Mouse (Mus musculus) limb, embryonic 13.5 days (tissue): Measurements from ENCODE around the gene Dock10. TPM values are rescaled to one million over a fixed set of nuclear protein-coding genes. Genes with fewer than 3 reads are reported as not detected.

Experiments used
- ATAC-seq: fragments of 200-750 bp; cut with Nextera tagmentation; 2 replicates; pipeline ENCODE4 v1.8.0; 2017; ENCODE audit warnings: low read depth, moderate number of reproducible peaks, moderate TSS enrichment; ENCODE audit not compliant: low FRiP score
- H3K27ac ChIP-seq: fragments of 300-500 bp; sonication (generic); 2 replicates; pipeline ENCODE4 v1.5.1; 2015; ENCODE audit warnings: inconsistent platforms, mild to moderate bottlenecking, moderate library complexity
- H3K27me3 ChIP-seq: fragments of 300-500 bp; sonication (generic); 2 replicates; pipeline ENCODE4 v1.6.1; 2015; ENCODE audit warnings: mild to moderate bottlenecking, inconsistent platforms
- H3K36me3 ChIP-seq: fragments of 300-500 bp; sonication (generic); 2 replicates; pipeline ENCODE4 v1.6.1; 2015; ENCODE audit warnings: inconsistent platforms, mild to moderate bottlenecking, moderate library complexity
- H3K4me1 ChIP-seq: fragments of 300-500 bp; sonication (generic); 2 replicates; pipeline ENCODE4 v1.6.1; 2015; ENCODE audit warnings: inconsistent platforms
- H3K4me2 ChIP-seq: fragments of 300-500 bp; sonication (generic); replicated peaks from 2 replicates; pipeline ENCODE4 v1.6.1; 2015; ENCODE audit warnings: inconsistent platforms, mild to moderate bottlenecking, moderate library complexity
- H3K4me3 ChIP-seq: fragments of 300-500 bp; sonication (generic); 2 replicates; pipeline ENCODE4 v1.5.1; 2015; ENCODE audit warnings: moderate library complexity, mild to moderate bottlenecking, inconsistent platforms
- H3K9ac ChIP-seq: fragments of 300-500 bp; sonication (generic); 2 replicates; pipeline ENCODE4 v1.6.1; 2015; ENCODE audit warnings: mild to moderate bottlenecking, inconsistent platforms
- H3K9me3 ChIP-seq: fragments of 300-500 bp; sonication (generic); 2 replicates; pipeline ENCODE4 v1.6.1; 2016; ENCODE audit warnings: inconsistent platforms
- WGBS: fragments of 180-500 bp; shearing (Covaris S2); methylation state at CpG from one replicate; pipeline ENCODE4 v1.1.7; 2015; 5-methylcytosine and 5-hydroxymethylcytosine counted together
- polyA plus RNA-seq: library from polyadenylated mRNA; unstranded; fragments of >200 nt; fragmentation: Nextera tagmentation; extraction: Ambion mirVana; gene quantifications from 2 replicates; pipeline ENCODE4 v1.2.1, GENCODE M21; 2015

The Dock10 gene
- polyA plus RNA-seq, 1 experiment from 2014 or later: 4.4 TPM

GRCm38 (mm10) chr1:80721181-80721580 lies 37.1 kb downstream of the Dock10 start:
- no peaks in the 10 kb centered on the region for H3K4me1 ChIP-seq
- no peaks in the 10 kb centered on the region for H3K27me3 ChIP-seq
- ATAC-seq: no peak
- WGBS: 90% methylated on average over 2 of the region's 2 CpGs
- H3K4me2 ChIP-seq: no peak overlapping the region
- H3K9ac ChIP-seq: no peak overlapping the region
- H3K36me3 ChIP-seq: no peaks in the 10 kb centered on the region
- H3K4me3 ChIP-seq: no peak overlapping the region
- H3K27ac ChIP-seq: no peak overlapping the region
- no peaks in the 10 kb centered on the region for H3K9me3 ChIP-seq

GRCm38 (mm10) chr1:80720146-80720545 lies 38.2 kb downstream of the Dock10 start:
- Histone ChIP-seq H3K36me3 (no peaks in the 10 kb centered on the region), H3K4me1 (no peaks in the 10 kb centered on the region), H3K4me3 (no peak overlapping the region), H3K27me3 (no peaks in the 10 kb centered on the region), H3K4me2 (no peak overlapping the region), H3K27ac (no peak overlapping the region), H3K9me3 (no peaks in the 10 kb centered on the region), H3K9ac (no peak overlapping the region)
- no peak for ATAC-seq

- WGBS: 83% methylated on average over 6 of the region's 6 CpGs
- Histone ChIP-seq H3K27me3 (no peaks in the 10 kb centered on the region), H3K9ac (no peak overlapping the region), H3K9me3 (no peaks in the 10 kb centered on the region), H3K4me2 (no peak overlapping the region), H3K27ac (no peak overlapping the region), H3K36me3 (no peaks in the 10 kb centered on the region), H3K4me1 (no peaks in the 10 kb centered on the region), H3K4me3 (no peak overlapping the region)
- ATAC-seq: no peak
These were observed 38.9 kb downstream of the Dock10 start for GRCm38 (mm10) chr1:80719436-80719835.

GRCm38 (mm10) chr1:80718666-80719065 lies 39.7 kb downstream of the Dock10 start:
- Histone ChIP-seq H3K4me2 (no peak overlapping the region), H3K9me3 (no peaks in the 10 kb centered on the region), H3K27me3 (no peaks in the 10 kb centered on the region), H3K4me1 (no peaks in the 10 kb centered on the region), H3K36me3 (no peaks in the 10 kb centered on the region), H3K27ac (no peak overlapping the region), H3K4me3 (no peak overlapping the region), H3K9ac (no peak overlapping the region)
- WGBS: 71% methylated on average over 1 of the region's 1 CpGs
- ATAC-seq: no peak

- Histone ChIP-seq H3K27ac (no peak overlapping the region), H3K4me1 (peaks cover 3% of the 10 kb centered on the region), H3K4me2 (no peak overlapping the region), H3K4me3 (no peak overlapping the region), H3K9me3 (no peaks in the 10 kb centered on the region), H3K36me3 (no peaks in the 10 kb centered on the region), H3K9ac (no peak overlapping the region), H3K27me3 (no peaks in the 10 kb centered on the region)
- 70% methylated on average over 3 of the region's 3 CpGs for WGBS
- no peak for ATAC-seq
These were observed 42.4 kb downstream of the Dock10 start for GRCm38 (mm10) chr1:80715917-80716316.

- H3K27me3 ChIP-seq: no peaks in the 10 kb centered on the region
- 93% methylated on average over 1 of the region's 1 CpGs for WGBS
These were observed 44.4 kb downstream of the Dock10 start for GRCm38 (mm10) chr1:80713920-80714319.

GRCm38 (mm10) chr1:80710607-80711261 lies 47.6 kb downstream of the Dock10 start:
- Histone ChIP-seq H3K4me2 (no peak overlapping the region), H3K36me3 (no peaks in the 10 kb centered on the region), H3K27ac (no peak overlapping the region), H3K4me3 (no peak overlapping the region), H3K27me3 (no peaks in the 10 kb centered on the region), H3K9me3 (no peaks in the 10 kb centered on the region), H3K9ac (no peak overlapping the region), H3K4me1 (peaks cover 18% of the 10 kb centered on the region)
- ATAC-seq: no peak
- WGBS: 48% methylated on average over 8 of the region's 8 CpGs

More at GRCm38 (mm10) chr1:80713920-80714319, 44.4 kb downstream of the Dock10 start:
- H3K4me3 ChIP-seq: no peak overlapping the region
- H3K9me3 ChIP-seq: no peaks in the 10 kb centered on the region
- no peak overlapping the region for H3K27ac ChIP-seq
- no peak overlapping the region for H3K9ac ChIP-seq
- no peak overlapping the region for H3K4me2 ChIP-seq
- H3K4me1 ChIP-seq: peaks cover 18% of the 10 kb centered on the region
- H3K36me3 ChIP-seq: no peaks in the 10 kb centered on the region
- no peak for ATAC-seq

GRCm38 (mm10) chr1:80710097-80710541 lies 48.2 kb downstream of the Dock10 start:
- no peak overlapping the region for H3K4me3 ChIP-seq
- peak; percentile 54; the same call in 1 of the 2 replicates for ATAC-seq
- no peak overlapping the region for H3K27ac ChIP-seq
- H3K27me3 ChIP-seq: no peaks in the 10 kb centered on the region
- no peaks in the 10 kb centered on the region for H3K9me3 ChIP-seq
- no peak overlapping the region for H3K4me2 ChIP-seq
- no peak overlapping the region for H3K9ac ChIP-seq
- 53% methylated on average over 5 of the region's 5 CpGs for WGBS
- no peaks in the 10 kb centered on the region for H3K36me3 ChIP-seq
- peaks cover 18% of the 10 kb centered on the region for H3K4me1 ChIP-seq

- Histone ChIP-seq H3K9ac (no peak overlapping the region), H3K9me3 (no peaks in the 10 kb centered on the region), H3K4me3 (no peak overlapping the region), H3K36me3 (no peaks in the 10 kb centered on the region), H3K4me1 (peaks cover 18% of the 10 kb centered on the region), H3K27ac (no peak overlapping the region), H3K27me3 (no peaks in the 10 kb centered on the region), H3K4me2 (no peak overlapping the region; the same call in 1 of the 2 replicates)
- ATAC-seq: no peak
- WGBS: 78% methylated on average over 14 of the region's 14 CpGs
These were observed 49.0 kb downstream of the Dock10 start for GRCm38 (mm10) chr1:80709299-80709698.

- H3K4me1 ChIP-seq: no peaks in the 10 kb centered on the region
- no peak overlapping the region for H3K4me3 ChIP-seq
- no peaks in the 10 kb centered on the region for H3K9me3 ChIP-seq
- H3K9ac ChIP-seq: no peak overlapping the region
- no peaks in the 10 kb centered on the region for H3K27me3 ChIP-seq
- 94% methylated on average over 1 of the region's 1 CpGs for WGBS
- H3K27ac ChIP-seq: no peak overlapping the region
- H3K4me2 ChIP-seq: no peak overlapping the region
- no peaks in the 10 kb centered on the region for H3K36me3 ChIP-seq
- ATAC-seq: no peak
These were observed 55.0 kb downstream of the Dock10 start for GRCm38 (mm10) chr1:80703279-80703678.

GRCm38 (mm10) chr1:80676004-80676673 lies 82.2 kb downstream of the Dock10 start:
- Histone ChIP-seq H3K9me3 (no peaks in the 10 kb centered on the region), H3K4me1 (no peaks in the 10 kb centered on the region), H3K4me2 (no peak overlapping the region), H3K4me3 (no peak overlapping the region), H3K9ac (no peak overlapping the region), H3K27ac (no peak overlapping the region), H3K27me3 (no peaks in the 10 kb centered on the region), H3K36me3 (no peaks in the 10 kb centered on the region)
- ATAC-seq: no peak
- 56% methylated on average over 1 of the region's 1 CpGs for WGBS

- Histone ChIP-seq H3K9me3 (no peaks in the 10 kb centered on the region), H3K27ac (no peak overlapping the region), H3K4me1 (no peaks in the 10 kb centered on the region), H3K4me2 (no peak overlapping the region), H3K9ac (no peak overlapping the region), H3K4me3 (no peak overlapping the region), H3K27me3 (no peaks in the 10 kb centered on the region), H3K36me3 (no peaks in the 10 kb centered on the region)
- no peak for ATAC-seq
- 90% methylated on average over 3 of the region's 3 CpGs for WGBS
These were observed 86.6 kb downstream of the Dock10 start for GRCm38 (mm10) chr1:80671730-80672129.

- Histone ChIP-seq H3K9me3 (no peaks in the 10 kb centered on the region), H3K4me2 (no peak overlapping the region), H3K27me3 (no peaks in the 10 kb centered on the region), H3K9ac (no peak overlapping the region), H3K4me1 (no peaks in the 10 kb centered on the region), H3K36me3 (no peaks in the 10 kb centered on the region), H3K27ac (no peak overlapping the region), H3K4me3 (no peak overlapping the region)
- ATAC-seq: no peak
- WGBS: 67% methylated on average over 5 of the region's 5 CpGs
These were observed 87.3 kb downstream of the Dock10 start for GRCm38 (mm10) chr1:80671056-80671455.
